Comparison of ENCODE assay signal across 8 mouse cellular contexts in the genomic region with DNA sequence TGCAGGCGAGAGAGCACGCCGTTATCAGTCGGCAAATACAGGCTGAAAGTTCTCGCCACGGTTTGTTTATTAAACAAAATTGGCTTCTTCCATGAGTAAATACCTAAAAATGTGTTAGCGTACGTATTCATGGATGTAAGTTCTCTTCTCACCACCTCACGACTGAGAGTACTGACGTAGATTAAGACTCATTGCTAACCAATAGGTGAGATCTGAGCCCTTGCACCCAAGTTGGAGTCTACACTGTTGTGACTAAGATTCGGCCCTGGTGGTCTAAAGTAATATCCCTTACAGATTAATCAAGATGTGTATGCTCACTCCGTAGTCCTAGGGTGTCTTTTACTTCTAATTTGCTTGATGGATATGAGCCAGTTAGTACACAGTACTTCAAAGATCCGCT. TPM values are rescaled to one million over a fixed set of nuclear protein-coding genes. Genes with fewer than 3 reads are reported as not detected.
DNase-seq lines count a peak whose midpoint lies in the region; ATAC-seq and TF ChIP-seq lines count a peak whose summit lies in the region.

No protein-coding gene starts in this region.

- H3K79me3 ChIP-seq in C2C12 (ENCODE audit: low read depth) = peaks cover 12% of the 10 kb centered on the region

- TF ChIP-seq POLR2A in heart, adult 2 months (IDR thresholded peaks at IDR 0.05; ENCODE audit: insufficient read depth, low read depth, low read length) = no peak

- peak overlapping the region; percentile 100 for H3K27ac ChIP-seq in heart, adult 2 months
- H3K27ac ChIP-seq in hindbrain, embryonic 13.5 days = peak overlapping the region; percentile 98

- H3K4me3 ChIP-seq in heart, adult 2 months = peak overlapping the region; percentile 80
- peak overlapping the region; percentile 77 for H3K4me3 ChIP-seq in C2C12 (ENCODE audit: insufficient read depth, poor library complexity, severe bottlenecking)
- peak overlapping the region; percentile 58 for H3K4me3 ChIP-seq in hindbrain, embryonic 13.5 days

- peak overlapping the region; percentile 87 for H3K9ac ChIP-seq in heart, adult 2 months (ENCODE audit: low read depth, low read length)
- H3K9ac ChIP-seq in hindbrain, embryonic 13.5 days = peak overlapping the region; percentile 81

- H3K4me2 ChIP-seq in hindbrain, embryonic 13.5 days = peak overlapping the region; percentile 84

- TF ChIP-seq EP300 in heart, adult 2 months (IDR thresholded peaks at IDR 0.05; ENCODE audit: insufficient read depth, low read depth, low read length) = no peak

- peak overlapping the region; percentile 97 for H3ac ChIP-seq in C2C12 (ENCODE audit: control insufficient read depth, insufficient read length, low read depth)

- 5% methylated on average over 13 of the region's 13 CpGs for WGBS in heart, adult 2 months
- 19% methylated on average over 13 of the region's 13 CpGs for WGBS in hindbrain, embryonic 13.5 days

- H3K4me1 ChIP-seq in heart, adult 2 months (ENCODE audit: control insufficient read depth, insufficient read depth, low read length) = peaks cover 3% of the 10 kb centered on the region; the same call in 1 of the 2 replicates
- H3K4me1 ChIP-seq in hindbrain, embryonic 13.5 days (replicated peaks) = peaks cover 11% of the 10 kb centered on the region

- H3K79me2 ChIP-seq in heart, adult 2 months (replicated peaks; ENCODE audit: control insufficient read depth, insufficient read depth, low read length) = no peaks in the 10 kb centered on the region
- peaks cover 35% of the 10 kb centered on the region for H3K79me2 ChIP-seq in C2C12 (ENCODE audit: control insufficient read depth, insufficient read depth)

- no peak for ATAC-seq in hindbrain, embryonic 13.5 days (ENCODE audit: low FRiP score)
- peak; percentile 73 for ATAC-seq in megakaryocyte-erythroid progenitor cell, adult 5-6 weeks (replicated peaks; ENCODE audit: low FRiP score, low TSS enrichment, poor library complexity, severe bottlenecking)

- H3K27me3 ChIP-seq in heart, adult 2 months (ENCODE audit: control insufficient read depth, insufficient read depth, low read length) = no peaks in the 10 kb centered on the region
- H3K27me3 ChIP-seq in C2C12 (ENCODE audit: control insufficient read depth, insufficient read depth, insufficient read length) = no peaks in the 10 kb centered on the region
- H3K27me3 ChIP-seq in hindbrain, embryonic 13.5 days = no peaks in the 10 kb centered on the region

- no peak for TF ChIP-seq CTCF in heart, adult 2 months (IDR thresholded peaks at IDR 0.05)
- no peak for TF ChIP-seq CTCF in C2C12 (IDR thresholded peaks at IDR 0.05; ENCODE audit: control insufficient read depth, insufficient read depth, insufficient read length)

- no peaks in the 10 kb centered on the region for H3K9me3 ChIP-seq in hindbrain, embryonic 13.5 days

- no peak for DNase-seq in heart, adult 2 months
- DNase-seq in heart, adult 9 months (ENCODE audit: low spot score in 2 of 2) = no peak
- peak; percentile 25 for DNase-seq in embryo, embryonic 10 days (ENCODE audit: low spot score)
- no peak for DNase-seq in adrenal gland, postnatal 4 days (ENCODE audit: low spot score in 2 of 2)
- no peak for DNase-seq in left cerebral cortex, adult 8-10 months (ENCODE audit: low spot score in 2 of 2)

- intact Hi-C loops in heart, adult 2 months (cut with DNase I) = no loop called here

- H3K36me3 ChIP-seq in heart, adult 2 months (ENCODE audit: control insufficient read depth, insufficient read depth, low read length) = peaks cover 6% of the 10 kb centered on the region
- H3K36me3 ChIP-seq in C2C12 (ENCODE audit: control insufficient read depth, insufficient read depth) = peaks cover 28% of the 10 kb centered on the region
- H3K36me3 ChIP-seq in hindbrain, embryonic 13.5 days = peaks cover 10% of the 10 kb centered on the region

TF ChIP-seq in C2C12, 6 proteins besides CTCF, POLR2A, EP300 and RAD21:
- TF ChIP-seq MAX (IDR thresholded peaks at IDR 0.05) (no peak), CEBPB (IDR thresholded peaks at IDR 0.05; ENCODE audit: low read depth) (no peak), USF1 (IDR thresholded peaks at IDR 0.05; ENCODE audit: low read depth) (no peak), FOSL1 (IDR thresholded peaks at IDR 0.05; ENCODE audit: insufficient read depth, low read length, poor library complexity, severe bottlenecking) (no peak), MYOG (IDR thresholded peaks at IDR 0.05; ENCODE audit: control insufficient read depth, extremely low read depth, insufficient read length) (no peak), MYOD1 (IDR thresholded peaks at IDR 0.05; ENCODE audit: control insufficient read depth, insufficient read length, low read depth) (no peak)
TF ChIP-seq in C2C12: peak in this region for 0.

RNA-seq across cellular contexts. Expression of a gene that starts 0.6 kb away (rescaled TPM):
- total RNA-seq in heart, adult 2 months (2021) = 10 to 100 TPM in 1 of 2 experiments, 1 to 10 TPM in 1; 7.2 to 10.8 TPM
- 4.6 and 11.5 TPM in 2 replicates for polyA plus RNA-seq in heart, adult 2 months (2012; rRNA removed)
- polyA plus RNA-seq in C2C12 (2012; fragmentation: generic; extraction: Trizol) = 4.4 TPM
- polyA plus RNA-seq in hindbrain, embryonic 13.5 days (2015; fragmentation: Nextera tagmentation; extraction: Ambion mirVana) = 55.6 and 59.6 TPM in 2 replicates
- total RNA-seq in megakaryocyte-erythroid progenitor cell, adult 5-6 weeks (2014; fragmentation: Nextera tagmentation) = 45.1 and 54.8 TPM in 2 replicates
- total RNA-seq in megakaryocyte-erythroid progenitor cell, adult 5-6 weeks (2017) = 66.0 and 100 TPM in 2 replicates
- 10 to 100 TPM; 30.9 to 31.5 TPM for total RNA-seq in adrenal gland, postnatal 4 days (2021)
- 10 to 100 TPM; 24.2 to 28.4 (median 26.2) TPM for total RNA-seq in left cerebral cortex, adult 8-10 months (2022)

RNA-seq across cellular contexts. Expression of a gene that starts 24.1 kb away (rescaled TPM):
- 1 to 10 TPM; 5.9 to 6.9 TPM for total RNA-seq in heart, adult 2 months (2021)
- polyA plus RNA-seq in heart, adult 2 months (2012; rRNA removed) = 5.0 and 9.0 TPM in 2 replicates
- polyA plus RNA-seq in C2C12 (2012; fragmentation: generic; extraction: Trizol) = 0.11 TPM
- 12.6 and 15.9 TPM in 2 replicates for polyA plus RNA-seq in hindbrain, embryonic 13.5 days (2015; fragmentation: Nextera tagmentation; extraction: Ambion mirVana)
- 0.54 and 1.1 TPM in 2 replicates for total RNA-seq in megakaryocyte-erythroid progenitor cell, adult 5-6 weeks (2014; fragmentation: Nextera tagmentation)
- total RNA-seq in megakaryocyte-erythroid progenitor cell, adult 5-6 weeks (2017) = 3.5 and 9.3 TPM in 2 replicates
- 10 to 100 TPM; 13.3 to 39.7 TPM for total RNA-seq in adrenal gland, postnatal 4 days (2021)
- total RNA-seq in left cerebral cortex, adult 8-10 months (2022) = 10 to 100 TPM; 12.7 to 16.0 (median 14.9) TPM
